Mouse (Mus musculus) bone marrow macrophage, adult 2 months (primary cell): ENCODE measurements around the gene Adamtsl1.

Experiments
- CTCF ChIP-seq: IDR thresholded peaks from 2 replicates; pipeline ENCODE4 v1.5.1; 2012; ENCODE audit warnings: low read depth, mild to moderate bottlenecking, low read length, moderate library complexity
- POLR2A ChIP-seq: IDR thresholded peaks from 2 replicates; pipeline ENCODE4 v1.6.1; 2012; ENCODE audit warnings: mild to moderate bottlenecking, low read depth, low read length, borderline replicate concordance

DNA sequence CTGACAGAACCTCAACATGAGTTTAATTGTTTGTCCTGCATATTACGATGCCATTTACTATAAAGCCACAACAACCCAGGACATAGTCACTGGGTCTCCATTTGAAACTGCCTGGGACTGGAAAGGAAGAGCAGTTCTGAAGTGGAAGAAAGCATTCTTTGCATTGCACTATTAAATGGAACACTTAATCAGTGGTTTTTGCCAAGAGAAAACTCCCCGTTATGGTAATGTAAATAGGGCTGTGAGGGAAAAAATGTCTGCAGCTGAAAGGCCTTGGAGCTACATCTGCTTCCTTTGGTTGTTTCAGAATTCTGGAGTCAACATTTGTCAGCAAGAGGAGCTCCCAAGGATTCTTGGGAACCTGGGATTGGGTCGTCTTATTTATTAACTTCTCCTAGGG is 462.2 kb downstream of the Adamtsl1 start:
- TF ChIP-seq POLR2A (no peak), CTCF (no peak)
